Mouse (Mus musculus) hindbrain, embryonic 14.5 days (tissue): ENCODE data around the gene Rgs3. TPM values are rescaled to one million over a fixed set of nuclear protein-coding genes. Genes with fewer than 3 reads are reported as not detected.
A peak's percentile ranks its signal among the peaks of the same experiment; 100 is the strongest.

Experiments
- ATAC-seq: fragments of 200-750 bp; cut with Nextera tagmentation; 2 replicates; pipeline ENCODE4 v1.8.0; 2017; ENCODE audit warnings: moderate number of reproducible peaks, mild to moderate bottlenecking, moderate TSS enrichment, moderate library complexity; ENCODE audit not compliant: low FRiP score
- DNase-seq: peaks from one replicate; pipeline ENCODE4 v3.0.0-alpha.2; 2015; ENCODE audit warnings: low spot score
- H3K27ac ChIP-seq: fragments of 300-500 bp; sonication (generic); 2 replicates; pipeline ENCODE4 v1.5.1; 2014; ENCODE audit warnings: mild to moderate bottlenecking, moderate library complexity
- H3K27me3 ChIP-seq: fragments of 300-500 bp; sonication (generic); 2 replicates; pipeline ENCODE4 v1.6.1; 2014; ENCODE audit warnings: mild to moderate bottlenecking, low read length, mixed read lengths; ENCODE audit not compliant: control insufficient read depth, insufficient read depth
- H3K36me3 ChIP-seq: fragments of 300-500 bp; sonication (generic); replicated peaks from 2 replicates; pipeline ENCODE4 v1.6.1; 2014; ENCODE audit not compliant: control insufficient read depth, insufficient read depth
- H3K4me1 ChIP-seq: fragments of 300-500 bp; sonication (generic); replicated peaks from 2 replicates; pipeline ENCODE4 v1.6.1; 2014; ENCODE audit warnings: antibody characterized with exemption, low read length, mixed read lengths; ENCODE audit not compliant: control insufficient read depth, insufficient read depth
- H3K4me2 ChIP-seq: fragments of 300-500 bp; sonication (generic); replicated peaks from 2 replicates; pipeline ENCODE4 v1.6.1; 2014; ENCODE audit warnings: mild to moderate bottlenecking, moderate library complexity
- H3K4me3 ChIP-seq: fragments of 300-500 bp; sonication (generic); replicated peaks from 2 replicates; pipeline ENCODE4 v1.5.1; 2014; ENCODE audit warnings: mild to moderate bottlenecking, low read length
- H3K9ac ChIP-seq: fragments of 300-500 bp; sonication (generic); 2 replicates; pipeline ENCODE4 v1.6.1; 2014
- H3K9me3 ChIP-seq: fragments of 300-500 bp; sonication (generic); 2 replicates; pipeline ENCODE4 v1.6.1; 2016; ENCODE audit warnings: low read length; ENCODE audit not compliant: control insufficient read depth
- WGBS: fragments of 180-500 bp; shearing (Covaris S2); extraction: QIAGEN DNeasy Blood & Tissue Kit; methylation state at CpG from one replicate; pipeline ENCODE4 v1.1.7; 2014; 5-methylcytosine and 5-hydroxymethylcytosine counted together
- polyA plus RNA-seq: library from polyadenylated mRNA; unstranded; fragments of >200 nt; fragmentation: Nextera tagmentation; extraction: Ambion mirVana; gene quantifications from 2 replicates; pipeline ENCODE4 v1.2.1, GENCODE M21; 2014

Gene Rgs3
- polyA plus RNA-seq, 1 experiment from 2014 or later, result 42.9 TPM

DNA sequence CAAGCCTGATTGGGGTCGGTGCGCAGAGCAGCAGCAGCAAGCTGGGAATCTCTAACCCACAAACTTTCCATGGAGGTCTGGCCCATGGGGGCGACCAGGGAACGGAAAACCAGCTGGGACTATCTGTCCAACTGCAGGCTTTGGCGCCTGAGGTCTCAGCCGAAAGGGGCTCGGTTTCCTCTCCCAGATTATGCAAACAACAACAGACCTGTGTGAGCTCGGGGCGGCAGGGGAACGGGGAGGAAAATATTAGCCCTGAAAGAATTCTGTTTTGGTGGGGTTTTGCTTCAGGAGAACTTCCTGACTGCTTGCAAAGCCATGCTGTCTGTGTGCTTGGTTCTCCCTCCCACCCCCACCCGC is 81.6 kb downstream of the Rgs3 start:
- H3K9me3 ChIP-seq, result no peaks in the 10 kb centered on the region
- H3K4me1 ChIP-seq, result peaks cover 11% of the 10 kb centered on the region; the same call in 1 of the 2 replicates
- H3K4me3 ChIP-seq, result no peak overlapping the region
- 51% methylated on average over 11 of the region's 11 CpGs for WGBS
- ATAC-seq (no peak), DNase-seq (no peak)
- no peak overlapping the region for H3K9ac ChIP-seq
- H3K4me2 ChIP-seq, result no peak overlapping the region
- no peaks in the 10 kb centered on the region for H3K36me3 ChIP-seq
- H3K27ac ChIP-seq, result 0 out of 2 replicates have a peak overlapping the region, but pooled peaks have one; percentile 34
- no peaks in the 10 kb centered on the region for H3K27me3 ChIP-seq

DNA sequence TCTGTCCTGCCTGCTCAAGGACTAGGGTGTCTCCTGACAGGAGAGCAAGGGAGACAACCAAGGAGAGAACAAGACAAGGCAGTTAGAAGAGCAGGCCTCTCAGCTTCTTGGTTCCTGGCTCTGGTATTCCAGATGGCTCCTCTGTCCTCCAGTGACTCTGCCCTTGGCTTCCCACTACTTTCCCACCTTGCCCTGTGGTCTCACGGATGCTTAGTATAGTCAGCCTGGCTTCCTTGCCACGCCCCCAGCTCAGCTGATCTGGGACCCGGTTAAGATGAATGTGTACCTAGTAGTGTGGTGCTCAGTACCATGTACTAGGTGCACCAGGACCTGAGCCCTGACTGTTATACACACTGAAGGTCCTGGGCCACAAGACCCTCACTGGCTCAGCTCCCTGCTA is 82.0 kb downstream of the Rgs3 start:
- no peaks in the 10 kb centered on the region for H3K9me3 ChIP-seq
- H3K27ac ChIP-seq, result 0 out of 2 replicates have a peak overlapping the region, but pooled peaks have one; percentile 34
- no peak overlapping the region for H3K4me3 ChIP-seq
- 84% methylated on average over 3 of the region's 3 CpGs for WGBS
- H3K36me3 ChIP-seq, result no peaks in the 10 kb centered on the region
- ATAC-seq, result no peak
- peaks cover 11% of the 10 kb centered on the region; the same call in 1 of the 2 replicates for H3K4me1 ChIP-seq
- H3K9ac ChIP-seq, result no peak overlapping the region
- no peaks in the 10 kb centered on the region for H3K27me3 ChIP-seq
- no peak overlapping the region for H3K4me2 ChIP-seq
- no peak for DNase-seq

- no peak overlapping the region for H3K27ac ChIP-seq
- H3K36me3 ChIP-seq, result 0 out of 2 replicates have a peak, but pooled peaks cover 4% of the 10 kb centered on the region
- DNase-seq (no peak), ATAC-seq (peak; percentile 29; the same call in 1 of the 2 replicates)
- no peak overlapping the region for H3K4me3 ChIP-seq
- H3K9ac ChIP-seq, result no peak overlapping the region
- no peak overlapping the region for H3K4me2 ChIP-seq
- H3K27me3 ChIP-seq, result no peaks in the 10 kb centered on the region
- 19% methylated on average over 8 of the region's 8 CpGs for WGBS
- peaks cover 11% of the 10 kb centered on the region; the same call in 1 of the 2 replicates for H3K4me1 ChIP-seq
- H3K9me3 ChIP-seq, result no peaks in the 10 kb centered on the region
Observed at GRCm38 (mm10) chr4:62643401-62643800, 83.8 kb downstream of the Rgs3 start.

DNA sequence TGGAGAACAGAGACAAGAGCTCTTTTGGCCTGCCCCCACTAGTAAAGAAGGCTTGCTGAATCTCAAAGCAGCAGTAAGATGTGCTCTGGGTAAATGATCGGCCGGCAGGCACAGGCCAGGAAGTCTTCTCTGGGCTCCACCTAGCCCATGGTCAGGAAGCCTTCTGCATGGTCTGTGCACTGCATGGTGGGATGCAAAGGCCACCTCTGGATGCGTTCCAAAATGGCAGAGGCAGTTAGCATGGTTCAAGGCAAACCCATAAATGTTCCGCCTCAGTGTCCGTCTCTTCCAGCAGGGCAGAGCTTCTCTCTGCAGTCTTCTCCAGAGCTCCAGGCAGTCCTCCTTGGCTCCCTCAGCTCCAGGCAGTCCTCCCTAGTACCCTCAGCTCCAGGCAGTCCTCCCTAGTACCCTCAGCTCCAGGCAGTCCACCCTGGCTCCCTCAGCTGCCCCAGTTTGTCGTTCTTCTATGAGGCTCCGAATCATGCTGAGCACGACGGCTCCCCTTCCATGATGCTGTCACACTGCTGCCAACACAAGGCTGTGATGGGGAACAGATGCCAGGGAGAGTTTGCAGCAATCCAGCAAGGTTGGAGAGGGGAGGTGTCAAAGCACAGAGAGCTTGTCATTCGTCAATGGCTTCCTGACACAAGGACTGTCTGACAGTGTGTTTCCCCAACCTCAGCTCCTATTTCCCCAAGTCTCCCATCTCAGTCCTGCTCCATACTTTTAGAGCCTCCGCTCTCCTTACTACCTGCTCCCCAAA is 84.6 kb downstream of the Rgs3 start:
- DNase-seq, result no peak
- H3K4me2 ChIP-seq, result no peak overlapping the region
- no peaks in the 10 kb centered on the region for H3K27me3 ChIP-seq
- 0 out of 2 replicates have a peak, but pooled peaks cover 4% of the 10 kb centered on the region for H3K36me3 ChIP-seq
- WGBS, result 72% methylated on average over 11 of the region's 11 CpGs
- H3K9me3 ChIP-seq, result no peaks in the 10 kb centered on the region
- H3K9ac ChIP-seq, result no peak overlapping the region
- H3K27ac ChIP-seq, result no peak overlapping the region
- peaks cover 11% of the 10 kb centered on the region; the same call in 1 of the 2 replicates for H3K4me1 ChIP-seq
- no peak overlapping the region for H3K4me3 ChIP-seq
- ATAC-seq, result peak; percentile 26; the same call in 1 of the 2 replicates

DNA sequence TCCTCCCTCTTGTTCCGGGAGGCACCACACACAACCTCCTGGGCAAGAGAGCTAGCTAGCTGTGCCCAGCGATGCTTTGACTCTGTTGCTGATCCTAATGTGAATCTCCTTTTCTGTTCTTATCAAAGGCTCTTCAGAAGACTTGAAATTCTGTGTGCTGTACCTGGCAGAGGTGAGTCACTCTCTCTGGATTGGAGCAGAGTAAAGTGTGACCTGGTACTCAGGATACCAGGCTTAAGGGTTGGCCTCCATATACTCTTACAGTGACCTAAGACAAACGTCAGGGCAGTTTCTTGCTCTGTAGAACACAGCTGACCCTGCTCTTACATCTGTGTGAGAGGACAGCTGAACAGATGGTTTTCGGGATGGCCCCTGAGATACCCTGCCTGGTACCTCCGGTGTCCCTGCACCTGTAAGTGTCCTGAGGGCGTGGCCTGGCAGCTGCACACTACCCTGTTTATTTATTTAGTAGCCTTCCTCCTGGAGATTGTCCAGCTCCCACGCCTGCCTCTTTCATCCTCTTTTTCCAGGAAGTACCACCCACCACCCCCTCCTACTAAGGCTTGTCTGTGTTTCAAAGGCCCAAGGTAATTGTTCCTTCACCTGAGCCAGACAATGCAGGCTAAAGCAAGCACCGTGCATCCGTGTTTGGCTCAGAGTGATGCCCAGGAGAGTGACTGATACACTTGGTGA is 87.1 kb downstream of the Rgs3 start:
- Histone ChIP-seq H3K4me1 (peaks cover 11% of the 10 kb centered on the region; the same call in 1 of the 2 replicates), H3K27me3 (no peaks in the 10 kb centered on the region), H3K36me3 (0 out of 2 replicates have a peak, but pooled peaks cover 4% of the 10 kb centered on the region), H3K9me3 (no peaks in the 10 kb centered on the region), H3K9ac (no peak overlapping the region), H3K27ac (no peak overlapping the region), H3K4me2 (no peak overlapping the region), H3K4me3 (no peak overlapping the region)
- WGBS, result 79% methylated on average over 9 of the region's 9 CpGs
- ATAC-seq (no peak), DNase-seq (no peak)

DNA sequence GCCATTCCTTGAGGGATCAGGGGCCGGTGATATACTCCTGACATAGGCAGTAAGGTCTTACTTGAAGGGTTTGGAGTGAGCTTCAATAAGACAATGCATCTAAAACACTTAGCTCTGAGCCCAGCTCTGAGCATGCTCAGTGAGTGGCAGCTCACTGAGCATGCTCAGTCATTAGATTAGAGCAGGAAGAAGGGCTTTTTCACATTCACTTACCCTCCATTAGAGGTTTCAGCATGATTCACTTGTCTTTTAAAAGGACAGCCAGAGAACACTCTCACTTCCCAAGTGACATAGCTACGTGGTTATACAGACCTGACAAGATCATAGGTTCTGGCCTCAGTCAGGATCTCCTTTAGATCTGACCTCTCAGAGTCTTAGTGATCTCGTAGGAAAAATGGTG is 89.2 kb downstream of the Rgs3 start:
- Histone ChIP-seq H3K9me3 (no peaks in the 10 kb centered on the region), H3K4me1 (peaks cover 2% of the 10 kb centered on the region; the same call in 1 of the 2 replicates), H3K4me3 (no peak overlapping the region), H3K36me3 (0 out of 2 replicates have a peak, but pooled peaks cover 4% of the 10 kb centered on the region), H3K27me3 (no peaks in the 10 kb centered on the region), H3K4me2 (no peak overlapping the region), H3K27ac (no peak overlapping the region), H3K9ac (no peak overlapping the region)
- DNase-seq (no peak), ATAC-seq (no peak)
- 90% methylated on average over 3 of the region's 3 CpGs for WGBS

DNA sequence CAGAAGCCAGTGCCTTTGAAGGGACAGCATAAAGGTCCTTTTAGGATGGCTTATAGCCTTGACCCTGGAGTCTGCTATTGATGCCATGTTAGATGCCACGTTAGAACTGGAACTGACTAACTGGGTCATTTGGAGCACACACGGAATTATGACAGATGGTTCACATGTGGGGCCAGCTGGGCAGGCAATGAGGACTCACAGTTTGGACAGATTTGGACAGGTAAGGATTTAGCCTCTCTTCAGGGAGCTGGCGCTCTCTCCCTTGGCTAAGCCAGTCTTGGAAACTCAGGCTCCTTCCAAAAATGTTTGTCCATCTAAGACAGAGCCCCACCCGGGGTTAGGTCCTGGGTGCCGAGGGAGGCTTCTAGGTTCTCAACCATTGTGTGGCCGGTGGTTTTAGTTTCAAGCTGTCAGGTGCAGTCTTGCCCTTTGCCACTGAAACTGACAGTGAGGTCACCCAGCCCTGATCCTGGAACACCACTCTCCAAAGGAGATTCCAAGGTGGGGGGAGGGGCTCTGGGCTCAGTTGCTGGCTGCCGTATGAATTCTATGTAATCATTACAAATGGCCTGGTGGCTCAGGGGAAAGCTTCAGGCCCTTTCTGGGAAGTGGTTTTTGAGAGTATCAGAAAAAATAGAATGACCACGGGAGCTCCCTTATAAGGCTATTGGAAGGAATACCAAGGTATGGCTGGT is 90.0 kb downstream of the Rgs3 start:
- DNase-seq, result no peak
- ATAC-seq, result no peak
- H3K36me3 ChIP-seq, result 0 out of 2 replicates have a peak, but pooled peaks cover 4% of the 10 kb centered on the region
- no peaks in the 10 kb centered on the region for H3K9me3 ChIP-seq
- H3K9ac ChIP-seq, result no peak overlapping the region
- no peak overlapping the region for H3K27ac ChIP-seq
- WGBS, result 73% methylated on average over 8 of the region's 8 CpGs
- no peak overlapping the region for H3K4me2 ChIP-seq
- no peak overlapping the region for H3K4me3 ChIP-seq
- H3K27me3 ChIP-seq, result no peaks in the 10 kb centered on the region
- no peaks in the 10 kb centered on the region for H3K4me1 ChIP-seq

DNA sequence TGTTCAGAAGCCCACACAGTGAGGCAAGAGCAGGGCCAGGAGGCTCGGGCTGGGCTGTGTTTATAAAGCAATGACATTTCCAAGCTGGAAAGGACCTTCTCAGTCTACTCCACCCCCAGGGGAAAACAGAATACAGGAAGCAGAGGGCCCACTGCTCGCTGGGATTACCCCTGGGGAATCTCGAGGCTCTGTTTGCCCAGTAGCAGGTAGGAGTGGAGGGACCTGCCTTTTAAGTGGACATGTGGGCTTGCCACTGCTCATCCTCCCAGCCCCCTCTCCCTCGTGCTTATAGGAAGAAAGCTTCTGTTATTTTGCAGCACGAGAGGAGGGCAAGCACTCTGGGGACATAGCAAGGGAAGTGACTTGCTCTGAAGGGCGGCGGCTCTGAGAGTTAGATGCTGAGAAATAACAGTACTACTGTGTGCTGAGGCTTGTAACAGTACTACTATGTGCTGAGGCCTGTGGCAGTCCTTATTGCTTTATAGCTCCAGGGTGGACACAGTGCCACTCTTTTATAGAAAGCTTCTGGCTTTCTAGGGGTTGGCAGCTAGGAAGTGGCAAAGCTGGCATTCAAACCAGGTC is 91.6 kb downstream of the Rgs3 start:
- no peak overlapping the region for H3K9ac ChIP-seq
- ATAC-seq (no peak), DNase-seq (no peak)
- no peak overlapping the region for H3K4me3 ChIP-seq
- no peak overlapping the region for H3K4me2 ChIP-seq
- H3K36me3 ChIP-seq, result 0 out of 2 replicates have a peak, but pooled peaks cover 4% of the 10 kb centered on the region
- H3K9me3 ChIP-seq, result no peaks in the 10 kb centered on the region
- WGBS, result 64% methylated on average over 7 of the region's 7 CpGs
- no peaks in the 10 kb centered on the region for H3K4me1 ChIP-seq
- H3K27me3 ChIP-seq, result no peaks in the 10 kb centered on the region
- H3K27ac ChIP-seq, result no peak overlapping the region

DNA sequence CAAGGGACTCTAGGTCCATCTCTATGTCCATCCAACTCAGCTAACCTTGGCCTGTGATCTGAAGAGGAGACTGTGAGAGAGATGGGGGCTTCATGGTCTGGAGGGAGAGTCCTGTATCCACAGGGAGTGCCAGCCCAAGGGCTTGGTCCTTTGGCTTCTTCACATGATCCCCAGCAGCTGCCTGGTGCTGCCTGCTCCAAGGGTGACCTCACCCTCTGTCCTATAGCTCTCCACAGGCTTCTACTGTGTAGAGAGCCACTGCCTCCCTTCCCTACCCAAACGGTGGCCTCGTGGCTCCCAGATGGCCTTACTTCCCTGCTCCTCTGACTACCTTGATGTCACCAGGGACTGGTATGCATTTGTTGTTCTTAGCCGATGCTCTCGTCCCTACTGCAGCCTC is 92.6 kb downstream of the Rgs3 start:
- ATAC-seq, result no peak
- H3K4me1 ChIP-seq, result no peaks in the 10 kb centered on the region
- H3K4me3 ChIP-seq, result no peak overlapping the region
- H3K27me3 ChIP-seq, result no peaks in the 10 kb centered on the region
- no peak overlapping the region for H3K4me2 ChIP-seq
- WGBS, result 84% methylated on average over 4 of the region's 4 CpGs
- DNase-seq, result no peak
- H3K9ac ChIP-seq, result no peak overlapping the region
- H3K36me3 ChIP-seq, result no peaks in the 10 kb centered on the region
- no peaks in the 10 kb centered on the region for H3K9me3 ChIP-seq
- no peak overlapping the region for H3K27ac ChIP-seq
